Mouse (Mus musculus): ENCODE data around the gene Ubr4.

Gene Ubr4

DNA sequence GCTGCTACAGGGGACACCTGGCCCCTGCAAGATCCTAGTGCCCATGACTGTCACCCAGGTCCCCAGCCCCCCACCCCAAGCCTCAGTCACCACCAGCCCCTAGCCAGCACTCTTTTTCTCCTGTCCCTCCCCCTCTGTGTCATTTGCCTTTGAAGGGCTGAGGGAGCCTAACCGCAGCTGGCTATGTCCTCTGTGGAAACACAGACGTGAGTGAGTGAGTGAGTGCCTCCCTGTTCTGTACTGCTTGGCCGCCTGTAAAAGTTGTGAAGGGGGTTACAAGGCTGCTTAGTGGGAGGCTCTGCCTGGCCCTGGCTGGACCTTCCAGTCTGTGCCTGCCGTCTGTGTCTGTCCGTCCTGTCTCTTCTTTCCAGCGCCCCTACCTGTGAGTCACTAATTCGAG is 183.3 kb downstream of the Ubr4 start:
- DNase-seq (ENCODE audit: low spot score in 2 of 2): no peak

DNA sequence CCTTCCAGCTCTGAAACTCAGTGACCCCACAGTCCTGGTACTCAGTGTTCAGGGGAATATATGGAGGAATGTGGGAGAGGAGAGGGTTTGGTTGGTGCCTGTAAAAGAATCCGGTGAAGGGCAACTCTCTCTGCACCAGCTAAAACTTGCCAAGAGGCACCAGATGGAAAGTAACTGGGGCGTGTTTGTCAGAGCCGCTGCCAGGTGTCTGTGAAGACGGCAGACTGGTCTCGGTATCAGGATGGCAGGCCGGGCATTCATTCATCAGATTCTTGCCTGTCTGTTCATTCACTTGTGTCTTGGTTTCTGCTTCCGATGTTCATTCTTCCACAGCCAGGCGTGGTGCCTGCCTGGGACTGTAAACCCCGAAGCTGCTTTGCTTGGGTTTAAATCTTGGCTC is 184.3 kb downstream of the Ubr4 start:
- no peak for DNase-seq (ENCODE audit: low spot score in 2 of 2)
